Mouse (Mus musculus) bone marrow macrophage, adult 2 months (primary cell): ENCODE data around the gene Slco1a4.

Experiments
- CTCF ChIP-seq: IDR thresholded peaks from 2 replicates; pipeline ENCODE4 v1.5.1; 2012; ENCODE audit warnings: low read depth, mild to moderate bottlenecking, low read length, moderate library complexity
- POLR2A ChIP-seq: IDR thresholded peaks from 2 replicates; pipeline ENCODE4 v1.6.1; 2012; ENCODE audit warnings: mild to moderate bottlenecking, low read depth, low read length, borderline replicate concordance

- no peak for TF ChIP-seq POLR2A
- no peak for TF ChIP-seq CTCF
These were observed 1.9 kb upstream of the Slco1a4 start for GRCm38 (mm10) chr6:141857735-141858531.
